Mouse (Mus musculus) cortical plate, adult 2 months (tissue): Measurements from ENCODE around the gene Lmntd1.

Experiments used
- CTCF ChIP-seq: fragments of 200-500 bp; IDR thresholded peaks from 2 replicates; pipeline ENCODE4 v1.5.1; 2011; ENCODE audit warnings: mild to moderate bottlenecking, control low read depth, low read length; ENCODE audit not compliant: insufficient read depth; ENCODE audit errors: extremely low read depth
- POLR2A ChIP-seq: fragments of 200-500 bp; IDR thresholded peaks from 2 replicates; pipeline ENCODE4 v1.6.1; 2011; ENCODE audit warnings: mild to moderate bottlenecking, low read length, control low read depth; ENCODE audit not compliant: insufficient read depth; ENCODE audit errors: extremely low read depth

DNA sequence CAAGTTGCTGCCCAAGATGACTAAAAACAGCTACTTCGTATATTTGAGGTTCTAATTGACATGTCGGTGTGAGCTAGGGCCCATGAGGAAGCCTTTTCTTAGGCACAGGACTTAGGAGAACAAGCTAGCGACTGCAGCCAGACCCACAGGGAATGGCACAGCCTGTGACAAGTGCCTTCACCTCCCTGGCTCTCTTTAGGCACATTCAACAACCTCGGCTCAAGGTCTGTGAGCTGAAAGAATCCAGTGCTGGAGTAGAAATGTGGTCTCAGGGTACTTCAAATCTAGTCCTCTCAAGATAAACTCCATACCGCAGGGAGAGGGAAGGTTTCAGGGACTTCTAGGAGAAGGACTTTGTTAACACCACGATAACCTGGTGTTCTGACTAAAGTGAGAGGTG, 289.0 kb downstream of the Lmntd1 start:
- no peak for TF ChIP-seq POLR2A
- no peak for TF ChIP-seq CTCF
